Mouse (Mus musculus): Measurements from ENCODE around the gene Gabarap. TPM values are rescaled to one million over a fixed set of nuclear protein-coding genes. Genes with fewer than 3 reads are reported as not detected.

The Gabarap gene
- polyA plus RNA-seq, 1 experiment from 2014 or later, result 568 TPM

- Histone ChIP-seq H3K4me3 (no peak overlapping the region), H3K9ac (no peak overlapping the region; the same call in 1 of the 2 replicates), H3K27me3 (no peaks in the 10 kb centered on the region), H3K4me2 (peak overlapping the region; percentile 90; the same call in 1 of the 2 replicates), H3K9me3 (no peaks in the 10 kb centered on the region), H3K27ac (peak overlapping the region; percentile 95), H3K36me3 (peaks cover 19% of the 10 kb centered on the region), H3K4me1 (peaks cover 60% of the 10 kb centered on the region)
- 41% methylated on average over 7 of the region's 7 CpGs for WGBS
- no peak for ATAC-seq (ENCODE audit: insufficient number of reproducible peaks, low FRiP score, low TSS enrichment, low read depth)
Observed at GRCm38 (mm10) chr11:70017199-70017767, 26.3 kb downstream of the Gabarap start.

- H3K4me3 ChIP-seq, result peak overlapping the region; percentile 68
- H3K9ac ChIP-seq, result peak overlapping the region; percentile 77
- H3K4me2 ChIP-seq, result peak overlapping the region; percentile 90
- 2% methylated on average over 24 of the region's 25 CpGs for WGBS
- no peaks in the 10 kb centered on the region for H3K9me3 ChIP-seq
- no peaks in the 10 kb centered on the region for H3K27me3 ChIP-seq
- peaks cover 65% of the 10 kb centered on the region for H3K4me1 ChIP-seq
- ATAC-seq (ENCODE audit: insufficient number of reproducible peaks, low FRiP score, low TSS enrichment, low read depth), result no peak
- H3K27ac ChIP-seq, result peak overlapping the region; percentile 95
- peaks cover 8% of the 10 kb centered on the region for H3K36me3 ChIP-seq
Observed at GRCm38 (mm10) chr11:70018131-70018990, 27.4 kb downstream of the Gabarap start.

- Histone ChIP-seq H3K4me3 (peak overlapping the region; percentile 68), H3K27me3 (no peaks in the 10 kb centered on the region), H3K9me3 (no peaks in the 10 kb centered on the region), H3K4me2 (peak overlapping the region; percentile 90), H3K9ac (no peak overlapping the region), H3K4me1 (peaks cover 69% of the 10 kb centered on the region), H3K36me3 (no peaks in the 10 kb centered on the region), H3K27ac (peak overlapping the region; percentile 95)
- no peak for ATAC-seq (ENCODE audit: insufficient number of reproducible peaks, low FRiP score, low TSS enrichment, low read depth)
- WGBS, result 8% methylated on average over 1 of the region's 2 CpGs
Observed at GRCm38 (mm10) chr11:70019495-70020021, 28.6 kb downstream of the Gabarap start.

- H3K27me3 ChIP-seq, result no peaks in the 10 kb centered on the region
- no peaks in the 10 kb centered on the region for H3K36me3 ChIP-seq
- peak overlapping the region; percentile 95 for H3K27ac ChIP-seq
- ATAC-seq (ENCODE audit: insufficient number of reproducible peaks, low FRiP score, low TSS enrichment, low read depth), result no peak
- peaks cover 71% of the 10 kb centered on the region for H3K4me1 ChIP-seq
- 12% methylated on average over 8 of the region's 8 CpGs for WGBS
- no peak overlapping the region for H3K9ac ChIP-seq
- H3K9me3 ChIP-seq, result no peaks in the 10 kb centered on the region
- peak overlapping the region; percentile 68 for H3K4me3 ChIP-seq
- H3K4me2 ChIP-seq, result peak overlapping the region; percentile 90
Observed at GRCm38 (mm10) chr11:70020022-70020631, 29.2 kb downstream of the Gabarap start.

GRCm38 (mm10) chr11:70020731-70021263 is 29.9 kb downstream of the Gabarap start:
- 0 out of 2 replicates have a peak overlapping the region, but pooled peaks have one; percentile 17 for H3K9ac ChIP-seq
- peak overlapping the region; percentile 68 for H3K4me3 ChIP-seq
- 2% methylated on average over 8 of the region's 8 CpGs for WGBS

GRCm38 (mm10) chr11:70021264-70022132 is 30.6 kb downstream of the Gabarap start:
- peak overlapping the region; percentile 68 for H3K4me3 ChIP-seq
- no peaks in the 10 kb centered on the region for H3K36me3 ChIP-seq
- peaks cover 83% of the 10 kb centered on the region for H3K4me1 ChIP-seq
- ATAC-seq (ENCODE audit: insufficient number of reproducible peaks, low FRiP score, low TSS enrichment, low read depth), result peak; percentile 72
- H3K4me2 ChIP-seq, result peak overlapping the region; percentile 90
- H3K9me3 ChIP-seq, result no peaks in the 10 kb centered on the region
- H3K9ac ChIP-seq, result 0 out of 2 replicates have a peak overlapping the region, but pooled peaks have one; percentile 17
- H3K27ac ChIP-seq, result peak overlapping the region; percentile 95
- no peaks in the 10 kb centered on the region for H3K27me3 ChIP-seq
- WGBS, result 2% methylated on average over 39 of the region's 40 CpGs

More at GRCm38 (mm10) chr11:70020731-70021263, 29.9 kb downstream of the Gabarap start:
- H3K36me3 ChIP-seq, result no peaks in the 10 kb centered on the region
- H3K4me2 ChIP-seq, result peak overlapping the region; percentile 90
- H3K4me1 ChIP-seq, result peaks cover 76% of the 10 kb centered on the region
- no peaks in the 10 kb centered on the region for H3K27me3 ChIP-seq
- peak; percentile 75 for ATAC-seq (ENCODE audit: insufficient number of reproducible peaks, low FRiP score, low TSS enrichment, low read depth)
- H3K9me3 ChIP-seq, result no peaks in the 10 kb centered on the region
- peak overlapping the region; percentile 95 for H3K27ac ChIP-seq

- no peak for ATAC-seq (ENCODE audit: insufficient number of reproducible peaks, low FRiP score, low TSS enrichment, low read depth)
- H3K4me2 ChIP-seq, result peak overlapping the region; percentile 50
- H3K4me3 ChIP-seq, result peak overlapping the region; percentile 32
- no peaks in the 10 kb centered on the region for H3K36me3 ChIP-seq
- H3K27ac ChIP-seq, result no peak overlapping the region
- H3K9ac ChIP-seq, result no peak overlapping the region
- WGBS, result 9% methylated on average over 11 of the region's 29 CpGs
- H3K9me3 ChIP-seq, result no peaks in the 10 kb centered on the region
- H3K27me3 ChIP-seq, result no peaks in the 10 kb centered on the region
- H3K4me1 ChIP-seq, result peaks cover 90% of the 10 kb centered on the region
Observed at GRCm38 (mm10) chr11:70023481-70024150, 32.7 kb downstream of the Gabarap start.

GRCm38 (mm10) chr11:70024151-70024514 is 33.2 kb downstream of the Gabarap start:
- Histone ChIP-seq H3K9ac (no peak overlapping the region), H3K27me3 (no peaks in the 10 kb centered on the region), H3K4me1 (peaks cover 90% of the 10 kb centered on the region), H3K36me3 (no peaks in the 10 kb centered on the region), H3K4me2 (peak overlapping the region; percentile 50), H3K9me3 (no peaks in the 10 kb centered on the region), H3K4me3 (peak overlapping the region; percentile 32), H3K27ac (no peak overlapping the region)
- WGBS, result 13% methylated on average over 6 of the region's 6 CpGs
- ATAC-seq (ENCODE audit: insufficient number of reproducible peaks, low FRiP score, low TSS enrichment, low read depth), result no peak

GRCm38 (mm10) chr11:70026689-70027088 is 35.7 kb downstream of the Gabarap start:
- Histone ChIP-seq H3K9me3 (no peaks in the 10 kb centered on the region), H3K4me3 (peak overlapping the region; percentile 28), H3K36me3 (peaks cover 12% of the 10 kb centered on the region), H3K9ac (0 out of 2 replicates have a peak overlapping the region, but pooled peaks have one; percentile 8), H3K27me3 (no peaks in the 10 kb centered on the region), H3K4me2 (peak overlapping the region; percentile 50), H3K27ac (peak overlapping the region; percentile 85), H3K4me1 (peaks cover 77% of the 10 kb centered on the region)
- WGBS, result 10% methylated on average over 17 of the region's 19 CpGs
- ATAC-seq (ENCODE audit: insufficient number of reproducible peaks, low FRiP score, low TSS enrichment, low read depth), result peak; percentile 50

- H3K4me2 ChIP-seq, result peak overlapping the region; percentile 50
- H3K4me1 ChIP-seq, result peaks cover 73% of the 10 kb centered on the region
- peaks cover 19% of the 10 kb centered on the region for H3K36me3 ChIP-seq
- H3K27ac ChIP-seq, result peak overlapping the region; percentile 85
- H3K4me3 ChIP-seq, result peak overlapping the region; percentile 28
- no peaks in the 10 kb centered on the region for H3K9me3 ChIP-seq
- H3K27me3 ChIP-seq, result no peaks in the 10 kb centered on the region
- H3K9ac ChIP-seq, result no peak overlapping the region
- 27% methylated on average over 9 of the region's 9 CpGs for WGBS
- no peak for ATAC-seq (ENCODE audit: insufficient number of reproducible peaks, low FRiP score, low TSS enrichment, low read depth)
Observed at GRCm38 (mm10) chr11:70027397-70027796, 36.5 kb downstream of the Gabarap start.
